ENCODE assay signal across 7 mouse cellular contexts in the genomic region with DNA sequence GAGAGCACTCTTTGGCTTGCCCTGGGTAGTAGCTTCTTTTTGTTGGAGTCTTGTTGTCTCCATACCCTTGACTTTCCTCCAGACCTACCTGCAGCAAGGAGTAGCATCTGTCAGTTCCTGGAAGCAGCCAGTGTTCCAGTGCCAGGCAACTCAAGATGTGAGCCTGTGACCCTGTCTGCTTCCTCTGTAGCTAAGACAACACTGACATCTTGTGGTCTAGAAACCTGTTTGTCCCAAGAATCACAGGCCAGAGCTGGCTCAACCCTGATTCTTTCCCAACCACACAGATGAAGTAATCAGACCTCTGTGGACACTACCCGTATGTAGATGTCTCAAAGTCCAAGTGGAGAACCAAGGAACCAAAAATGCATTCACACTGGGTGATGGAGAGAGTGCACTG.
DNase-seq lines count a peak whose midpoint lies in the region; ATAC-seq and TF ChIP-seq lines count a peak whose summit lies in the region.

No protein-coding gene starts in this region.

- no peak for DNase-seq in liver, postnatal 0 days
- DNase-seq in liver, embryonic 11.5 days (ENCODE audit: low spot score) = no peak
- peak; percentile 10 to 22 for DNase-seq in cerebellum, adult 18-20 months
- peak; percentile 43 for DNase-seq in retina, postnatal 1 day
- no peak for DNase-seq in urinary bladder, postnatal 10 days (ENCODE audit: low spot score)
- no peak for DNase-seq in heart, embryonic 10.5 days (ENCODE audit: low spot score)

- no peaks in the 10 kb centered on the region for H3K36me3 ChIP-seq in liver, postnatal 0 days (replicated peaks; ENCODE audit: insufficient read depth, low read length)
- no peaks in the 10 kb centered on the region for H3K36me3 ChIP-seq in liver, embryonic 11.5 days (ENCODE audit: control insufficient read depth, insufficient read depth, low read length)
- H3K36me3 ChIP-seq in hindbrain, embryonic 15.5 days = no peaks in the 10 kb centered on the region
- H3K36me3 ChIP-seq in heart, embryonic 10.5 days = no peaks in the 10 kb centered on the region

- no peak for ATAC-seq in liver, postnatal 0 days
- ATAC-seq in liver, embryonic 11.5 days (replicated peaks; ENCODE audit: low FRiP score) = no peak
- ATAC-seq in hindbrain, embryonic 15.5 days (ENCODE audit: low FRiP score, low read depth) = peak; percentile 79

- 34% methylated on average over 1 of the region's 1 CpGs for WGBS in liver, postnatal 0 days (ENCODE audit: insufficient replicate concordance)
- 43% methylated on average over 1 of the region's 1 CpGs for WGBS in liver, embryonic 11.5 days
- 68% methylated on average over 1 of the region's 1 CpGs for WGBS in hindbrain, embryonic 15.5 days
- 48% methylated on average over 1 of the region's 1 CpGs for WGBS in heart, embryonic 10.5 days

- H3K9me3 ChIP-seq in liver, postnatal 0 days (ENCODE audit: low read length) = no peaks in the 10 kb centered on the region
- no peaks in the 10 kb centered on the region for H3K9me3 ChIP-seq in liver, embryonic 11.5 days (ENCODE audit: control insufficient read depth, low read length)
- H3K9me3 ChIP-seq in hindbrain, embryonic 15.5 days = no peaks in the 10 kb centered on the region
- H3K9me3 ChIP-seq in heart, embryonic 10.5 days = no peaks in the 10 kb centered on the region

- no peaks in the 10 kb centered on the region for H3K4me1 ChIP-seq in liver, postnatal 0 days (ENCODE audit: insufficient read depth)
- no peaks in the 10 kb centered on the region for H3K4me1 ChIP-seq in liver, embryonic 11.5 days (replicated peaks; ENCODE audit: control insufficient read depth, insufficient read depth, low read length)
- no peaks in the 10 kb centered on the region for H3K4me1 ChIP-seq in hindbrain, embryonic 15.5 days (replicated peaks)
- no peaks in the 10 kb centered on the region for H3K4me1 ChIP-seq in heart, embryonic 10.5 days

- H3K4me2 ChIP-seq in liver, postnatal 0 days (ENCODE audit: low read depth, low read length) = no peak overlapping the region
- H3K4me2 ChIP-seq in liver, embryonic 11.5 days = no peak overlapping the region
- H3K4me2 ChIP-seq in hindbrain, embryonic 15.5 days = no peak overlapping the region

- peak; percentile 21; the same call in 1 of the 2 replicates for TF ChIP-seq CTCF in liver, postnatal 0 days (IDR thresholded peaks at IDR 0.05; ENCODE audit: low read depth)

- H3K27me3 ChIP-seq in liver, postnatal 0 days (ENCODE audit: insufficient read depth, low read length) = no peaks in the 10 kb centered on the region
- no peaks in the 10 kb centered on the region for H3K27me3 ChIP-seq in liver, embryonic 11.5 days (replicated peaks; ENCODE audit: control insufficient read depth, insufficient read depth, low read length)
- no peaks in the 10 kb centered on the region for H3K27me3 ChIP-seq in hindbrain, embryonic 15.5 days
- H3K27me3 ChIP-seq in heart, embryonic 10.5 days (ENCODE audit: insufficient read depth, poor library complexity, severe bottlenecking) = no peaks in the 10 kb centered on the region

- H3K4me3 ChIP-seq in liver, postnatal 0 days (ENCODE audit: low read depth, low read length) = no peak overlapping the region
- H3K4me3 ChIP-seq in liver, embryonic 11.5 days (ENCODE audit: low read depth, low read length) = no peak overlapping the region
- no peak overlapping the region for H3K4me3 ChIP-seq in hindbrain, embryonic 15.5 days
- no peak overlapping the region for H3K4me3 ChIP-seq in heart, embryonic 10.5 days

- TF ChIP-seq EP300 in liver, postnatal 0 days (IDR thresholded peaks at IDR 0.05; ENCODE audit: low read depth) = no peak

- no peak overlapping the region for H3K27ac ChIP-seq in liver, postnatal 0 days (ENCODE audit: low read depth)
- no peak overlapping the region for H3K27ac ChIP-seq in liver, embryonic 11.5 days (ENCODE audit: low read depth, low read length)
- no peak overlapping the region for H3K27ac ChIP-seq in hindbrain, embryonic 15.5 days (replicated peaks)
- no peak overlapping the region for H3K27ac ChIP-seq in heart, embryonic 10.5 days

- H3K9ac ChIP-seq in liver, postnatal 0 days (replicated peaks) = no peak overlapping the region
- H3K9ac ChIP-seq in liver, embryonic 11.5 days (ENCODE audit: low read depth, low read length) = no peak overlapping the region
- H3K9ac ChIP-seq in hindbrain, embryonic 15.5 days = no peak overlapping the region

Comparison
In these comparisons a context has a peak if more than half of its experiments do, and no peak if none do; other contexts are left out.
1. DNase-seq: peak in cerebellum, adult 18-20 months (2 of 2) and retina, postnatal 1 day (single experiment); none in liver, postnatal 0 days (single experiment), liver, embryonic 11.5 days (single experiment), urinary bladder, postnatal 10 days (single experiment) and heart, embryonic 10.5 days (single experiment).